Mouse (Mus musculus) cerebellum, adult 9-11 months (tissue): ENCODE results near the gene Prss53.

Experiments
- DNase-seq: peaks from one replicate; pipeline ENCODE4 v3.0.0; 2022

The Prss53 gene

DNA sequence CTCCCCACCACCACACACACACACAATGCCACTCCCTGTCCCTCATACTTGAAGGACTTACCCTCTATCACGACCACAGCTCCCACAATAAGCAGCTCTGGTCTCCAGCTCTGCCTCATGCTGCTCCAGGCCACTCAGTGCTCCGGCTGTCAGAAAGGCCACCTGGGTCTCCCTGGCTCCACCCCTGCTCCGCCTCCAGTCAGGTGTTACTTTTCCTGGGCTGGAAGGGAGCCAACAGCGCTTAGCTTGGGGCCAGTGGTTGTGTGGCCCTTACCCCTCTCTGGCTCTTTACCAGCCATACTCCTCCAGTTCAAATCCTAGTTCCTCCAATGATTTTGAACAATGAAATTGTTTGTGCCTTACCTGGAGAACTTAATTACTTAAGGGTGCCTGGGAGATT lies at the start of gene Prss53:
TSS of gene Prss53 (minus strand) at position 173 of the 400 bp plus-strand sequence.
- DNase-seq, result no peak

DNA sequence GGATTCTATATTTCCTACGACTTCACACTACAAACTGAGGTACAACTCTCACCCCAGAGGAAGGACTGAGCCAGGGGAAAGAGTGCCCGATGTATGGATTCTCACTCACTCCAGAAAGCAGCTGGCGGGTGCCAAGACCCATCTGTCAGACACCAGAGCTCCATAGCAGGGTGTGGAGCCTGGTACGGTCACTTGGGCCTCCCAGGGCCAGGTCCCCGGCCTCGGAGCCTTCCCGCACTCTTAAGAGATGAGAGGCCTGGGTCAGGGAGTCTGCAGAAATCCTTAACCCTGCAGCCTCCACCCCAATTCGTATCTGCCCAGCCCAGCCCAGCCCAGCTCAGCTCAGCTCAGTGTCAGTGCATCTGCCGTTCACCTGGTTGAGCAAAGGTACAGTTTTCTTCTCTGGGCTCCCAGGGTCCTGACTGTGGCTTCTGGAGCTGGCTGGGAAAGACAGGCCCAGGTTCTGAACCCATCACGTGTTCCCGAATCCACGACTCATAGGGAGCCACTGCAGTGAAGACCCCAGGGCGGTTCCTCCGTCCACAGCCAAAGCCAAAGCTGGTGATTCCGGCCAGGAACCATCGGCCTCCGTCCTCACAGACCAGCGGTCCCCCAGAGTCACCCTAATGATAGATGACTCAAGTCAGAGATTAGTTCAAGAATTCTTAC lies 45.6 kb upstream of the Prss53 start:
- peak; percentile 43 for DNase-seq

DNA sequence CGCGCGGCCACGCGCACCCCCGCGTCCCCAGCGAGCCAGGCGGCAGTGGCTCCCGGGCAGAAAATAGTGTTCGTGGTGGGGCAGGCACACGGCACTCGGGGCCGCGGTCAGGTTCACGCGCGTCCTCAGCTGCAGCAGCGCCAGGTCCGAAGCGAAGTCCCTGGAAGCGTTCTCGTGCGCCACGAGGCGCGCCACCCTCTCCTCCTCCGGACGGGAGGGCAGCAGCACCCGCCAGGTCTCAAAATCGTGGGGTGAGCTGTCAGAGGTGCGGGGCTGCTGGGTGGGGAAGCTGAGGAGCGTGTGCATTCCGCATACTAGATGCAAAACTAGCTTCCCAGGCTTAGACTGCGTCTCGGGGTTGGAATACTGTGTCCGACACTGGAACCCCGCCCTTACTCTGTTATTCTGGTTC lies 45.0 kb upstream of the Prss53 start:
- DNase-seq, result no peak

DNA sequence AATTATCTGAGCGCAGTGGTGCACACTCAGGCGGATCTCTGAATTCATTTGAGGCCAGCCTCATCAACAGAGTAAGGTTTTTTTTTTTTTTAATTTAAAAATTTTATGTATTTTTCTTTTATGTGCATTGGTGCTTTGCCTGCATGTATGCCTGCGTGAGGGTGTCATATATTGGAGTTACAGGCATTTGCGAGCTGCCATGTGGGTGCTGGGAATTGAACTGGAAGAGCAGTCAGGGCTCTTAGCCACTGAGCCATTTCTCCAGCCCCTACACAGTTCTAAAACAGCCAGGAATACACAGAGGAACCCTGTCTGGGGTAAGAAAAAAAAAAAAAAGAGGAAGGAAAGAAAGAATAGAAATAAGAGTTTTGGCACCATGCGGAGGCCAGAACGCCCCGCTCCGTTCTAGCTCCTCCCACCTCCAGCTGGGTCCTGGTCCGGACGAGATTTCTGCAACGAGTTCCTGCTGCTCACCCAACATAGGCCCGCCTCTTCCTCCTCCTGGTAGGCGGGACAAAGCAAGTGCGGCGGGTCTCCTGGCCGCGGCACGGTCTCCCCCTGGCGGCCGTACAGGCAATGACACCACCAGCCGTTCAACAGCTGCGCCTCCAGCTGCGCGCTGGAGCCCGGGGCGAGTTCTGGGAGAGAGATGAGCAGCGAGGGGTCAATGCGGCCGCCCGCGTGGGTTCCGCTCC lies 44.4 kb upstream of the Prss53 start:
- peak; percentile 96 for DNase-seq

DNA sequence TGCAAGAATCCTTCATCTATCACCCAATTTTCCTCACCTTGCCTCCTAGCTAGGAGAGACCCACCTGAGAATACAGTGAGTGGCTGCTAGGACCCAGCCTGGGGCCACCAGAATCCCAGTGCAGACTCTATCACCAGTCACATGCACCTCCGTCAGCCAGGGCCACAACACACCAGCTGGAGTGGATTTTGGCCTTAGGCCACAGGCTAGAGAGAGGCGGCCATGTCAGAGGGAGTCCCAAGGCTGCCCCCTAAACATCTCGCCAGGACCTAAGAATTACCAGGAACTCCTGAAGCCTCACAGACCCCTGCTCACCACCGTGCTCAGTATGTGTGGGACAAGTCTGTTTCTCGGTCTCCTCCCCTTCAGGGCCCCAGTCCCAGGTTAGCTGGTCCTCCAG lies 43.3 kb upstream of the Prss53 start:
- DNase-seq, result no peak

DNA sequence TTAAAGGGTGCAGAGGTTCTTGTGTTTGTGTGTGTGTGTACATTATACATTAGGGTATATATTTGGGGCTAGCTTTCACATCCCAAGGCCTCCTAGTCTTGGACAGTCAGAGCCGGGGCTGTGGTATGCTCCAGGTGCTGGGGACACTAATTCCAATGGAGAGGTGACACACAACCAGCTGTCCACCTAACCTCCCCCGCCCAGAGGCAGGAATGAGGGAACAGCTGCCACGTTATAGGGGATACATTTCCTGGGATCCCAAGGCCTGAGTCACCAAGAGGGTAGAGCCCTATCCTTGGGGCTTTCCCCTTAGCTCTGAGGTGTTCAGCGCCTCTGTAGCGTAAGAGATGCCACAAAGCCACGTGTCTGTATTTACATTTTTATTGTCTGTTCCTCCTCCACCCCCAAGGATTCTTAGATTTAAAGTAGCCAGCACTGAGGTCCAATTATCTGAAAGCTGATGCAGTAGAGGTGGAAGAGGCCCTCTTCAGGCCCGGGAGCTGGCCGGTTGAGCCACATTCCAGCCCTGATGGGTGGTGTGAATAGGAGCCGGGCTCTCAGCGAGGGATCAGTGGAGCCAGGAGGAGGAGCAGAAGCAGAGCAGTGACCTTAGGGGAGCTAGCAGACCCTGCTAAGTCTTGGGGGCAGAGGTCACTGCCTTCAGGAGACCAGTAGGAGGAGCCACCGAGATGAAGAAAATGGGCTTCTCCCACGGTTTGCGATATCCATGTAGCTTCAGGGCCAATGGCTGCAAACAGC lies 41.7 kb upstream of the Prss53 start:
- DNase-seq, result peak; percentile 19

DNA sequence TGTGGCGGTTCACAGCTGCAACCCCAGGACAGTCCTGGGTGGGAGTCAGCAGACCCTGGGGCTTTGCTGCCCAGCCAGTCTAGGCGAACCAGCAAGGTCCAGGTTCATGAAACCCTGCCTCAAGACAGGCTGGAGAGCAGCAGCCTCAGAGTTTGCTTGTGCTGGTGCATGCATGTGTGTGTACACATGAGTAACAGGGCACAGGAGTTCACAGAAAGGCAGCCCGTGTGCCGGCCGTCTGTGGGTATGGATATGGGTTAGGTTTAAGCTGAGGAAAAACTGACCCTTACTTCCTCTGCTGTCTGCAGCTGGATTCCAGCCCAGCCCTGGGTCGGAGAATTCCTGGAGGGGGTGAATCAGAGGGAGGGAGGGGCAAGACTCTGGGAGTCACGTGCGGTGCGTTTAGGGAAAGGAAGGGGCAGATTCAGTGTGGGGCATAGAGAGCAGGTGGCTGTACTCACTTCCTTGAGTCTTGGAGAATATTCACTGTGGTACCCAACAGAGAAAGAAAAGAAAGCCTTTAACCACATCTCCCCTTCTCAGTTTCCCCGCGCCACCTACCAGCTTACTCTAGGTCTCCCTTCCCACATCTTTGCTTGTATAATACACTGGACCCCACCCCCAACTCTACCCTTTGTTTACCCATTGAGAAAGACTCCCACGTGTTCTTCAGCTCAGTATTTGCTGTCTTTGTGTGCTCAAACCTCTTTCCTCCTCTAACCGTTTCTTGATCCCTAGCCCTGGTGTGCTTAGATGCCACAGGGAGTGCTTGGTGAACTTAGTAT lies 40.8 kb upstream of the Prss53 start:
- DNase-seq, result peak; percentile 10

DNA sequence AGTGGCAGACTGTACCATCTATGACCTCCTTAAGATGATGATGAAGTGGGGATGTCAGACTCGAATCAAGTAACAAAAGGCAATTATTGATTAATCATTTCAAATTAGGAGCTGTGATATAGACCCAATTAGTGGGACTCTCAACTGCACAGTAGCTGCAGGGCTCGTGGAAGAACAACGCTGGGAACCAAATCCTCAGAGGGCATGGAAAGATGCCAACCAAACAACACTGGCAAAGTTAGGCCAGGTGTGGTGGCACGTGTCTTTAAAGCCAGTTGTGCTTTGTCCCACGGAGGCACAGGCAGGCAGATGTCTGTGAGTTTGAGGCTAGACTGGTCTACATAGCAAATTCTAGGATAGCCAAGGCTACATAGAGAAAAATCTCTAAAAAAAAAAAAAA lies 39.9 kb upstream of the Prss53 start:
- peak; percentile 4 for DNase-seq

DNA sequence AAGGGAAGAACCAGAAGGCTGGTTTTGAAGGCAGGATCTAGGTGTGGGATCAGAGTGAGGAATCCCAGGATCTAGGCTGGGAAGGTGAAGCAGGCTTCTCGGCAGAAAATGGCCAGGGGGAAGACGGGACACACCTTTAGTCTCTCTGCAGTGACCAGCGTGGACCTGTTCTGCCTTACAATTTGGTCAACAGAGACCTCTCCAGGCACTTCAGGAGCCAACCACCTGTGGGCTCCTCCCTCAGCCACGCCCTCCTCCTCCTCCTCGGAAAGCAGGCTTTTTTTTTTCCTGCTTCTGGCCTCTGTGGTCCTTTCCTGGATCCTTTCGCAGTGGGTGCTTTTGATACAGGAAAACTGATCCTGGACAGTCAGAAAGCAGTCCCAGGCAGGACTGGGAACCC lies 39.2 kb upstream of the Prss53 start, which contains the start of gene Prss8:
TSS of gene Prss8 (minus strand) at position 182 of the 400 bp plus-strand sequence.
- peak; percentile 17 for DNase-seq

DNA sequence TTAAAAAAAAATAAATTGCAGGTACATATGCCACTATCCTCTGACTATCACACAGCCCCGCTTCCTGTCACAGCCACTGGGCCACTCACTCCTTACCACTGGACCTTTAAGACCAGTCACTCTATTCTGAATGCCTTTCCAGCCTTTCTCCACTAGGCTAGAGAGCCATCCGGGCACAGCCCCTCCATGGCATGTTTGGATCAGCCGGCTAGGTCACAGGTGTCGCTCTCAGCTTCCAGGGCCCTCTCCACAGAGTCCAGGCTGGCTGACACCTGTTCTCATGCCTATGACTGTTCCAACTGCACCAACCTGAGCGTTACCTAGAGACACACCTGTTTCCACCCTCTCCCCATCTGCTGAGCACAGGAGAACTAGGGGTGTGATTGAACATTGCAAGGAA lies 37.8 kb upstream of the Prss53 start:
- DNase-seq, result peak; percentile 48

DNA sequence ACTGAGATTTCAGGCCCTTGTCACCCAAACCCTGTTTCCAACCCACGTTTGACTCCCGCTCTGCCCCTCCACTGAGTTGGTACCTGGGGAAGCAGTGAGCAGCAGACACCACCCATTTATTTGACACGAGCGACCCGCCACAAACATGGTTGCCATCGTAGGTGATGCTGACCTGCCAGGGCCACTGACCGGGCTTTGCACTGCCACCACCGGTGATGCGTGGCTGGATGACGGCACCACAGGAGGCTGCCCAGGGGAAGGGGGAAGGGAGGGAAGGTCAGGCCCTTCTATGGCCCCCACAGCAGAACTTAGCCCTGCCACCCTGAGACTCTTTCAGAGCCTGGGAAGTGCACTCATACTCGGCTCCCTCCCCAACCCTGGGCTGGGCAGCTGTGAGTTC lies 37.0 kb upstream of the Prss53 start:
- peak; percentile 23 for DNase-seq

DNA sequence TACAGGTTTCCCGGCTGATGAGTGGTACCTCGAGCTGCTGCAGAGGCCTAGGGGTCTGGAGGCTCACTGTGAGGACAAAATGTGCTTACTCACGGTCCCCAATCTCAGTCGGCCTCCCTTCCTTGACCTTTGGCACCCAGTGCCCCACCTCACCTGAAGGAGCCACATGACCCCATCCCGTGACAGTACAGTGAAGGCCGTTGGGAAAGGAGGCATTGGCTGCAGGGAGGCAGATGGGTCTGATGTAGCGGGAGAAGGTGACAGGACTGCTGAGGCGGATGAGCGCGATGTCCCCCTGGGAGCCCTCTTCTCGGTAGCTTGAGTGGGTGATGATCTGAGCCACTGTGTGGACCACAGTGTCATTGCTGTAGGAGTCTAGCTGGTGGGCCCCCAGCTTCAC lies 36.1 kb upstream of the Prss53 start:
- no peak for DNase-seq

DNA sequence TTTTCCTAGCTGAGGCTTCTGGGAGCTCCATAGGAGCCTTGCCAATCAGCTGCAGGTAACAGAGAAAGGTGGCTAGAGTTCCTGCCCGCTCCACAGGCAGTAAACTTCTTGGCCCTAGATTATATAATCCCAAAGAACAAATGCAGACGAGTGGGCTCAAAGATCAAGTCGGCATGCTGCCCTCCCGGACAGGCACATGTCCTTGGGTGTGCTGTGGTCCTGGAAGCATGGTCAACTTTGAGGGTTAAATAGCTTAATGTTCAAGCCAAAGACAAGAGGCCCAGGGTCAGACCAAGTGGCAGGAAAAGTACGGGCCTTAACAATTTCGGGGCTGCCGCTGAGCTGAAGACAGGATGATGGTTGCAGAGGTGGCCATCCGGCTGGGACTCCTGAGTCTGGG lies 35.3 kb upstream of the Prss53 start:
- no peak for DNase-seq

DNA sequence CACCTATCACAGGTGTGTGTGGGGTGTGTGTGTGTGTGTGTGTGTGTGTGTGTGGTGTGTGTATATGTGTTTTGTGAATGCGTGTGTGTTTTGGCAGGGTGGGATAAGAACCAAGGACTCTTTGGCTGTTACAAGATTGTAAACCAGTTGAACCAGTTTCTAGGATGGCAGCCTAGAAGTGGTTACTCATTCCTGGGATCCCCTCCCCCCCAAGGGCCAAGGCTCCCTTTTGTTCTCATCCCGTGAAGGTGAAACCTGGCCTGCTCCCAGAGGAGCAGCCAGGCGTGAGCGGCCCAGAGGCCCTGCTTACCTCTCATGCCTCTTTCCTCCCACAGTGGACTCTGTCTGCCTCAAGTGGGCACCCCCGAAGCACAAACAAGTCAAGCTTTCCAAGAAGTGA lies 34.5 kb upstream of the Prss53 start:
- DNase-seq, result no peak

DNA sequence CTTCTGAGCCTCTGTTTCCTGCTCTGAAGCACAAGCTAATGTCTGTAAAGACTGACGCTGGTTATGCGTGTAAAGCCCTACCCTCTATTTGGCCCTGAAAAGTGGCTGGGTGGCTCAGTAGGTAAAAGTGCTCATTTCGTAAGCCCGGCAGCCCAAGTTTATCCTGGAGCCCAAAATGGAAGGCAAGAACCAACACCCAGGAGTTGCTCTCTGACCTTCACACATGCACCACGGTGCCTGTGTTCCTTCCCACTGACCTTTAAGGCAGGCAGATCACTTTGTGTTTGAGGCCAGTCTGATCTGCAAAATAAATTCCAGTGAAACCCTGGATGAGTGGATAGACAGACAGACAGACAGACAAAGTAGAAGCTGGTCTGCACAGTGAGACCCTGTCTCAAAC lies 32.9 kb upstream of the Prss53 start:
- no peak for DNase-seq

DNA sequence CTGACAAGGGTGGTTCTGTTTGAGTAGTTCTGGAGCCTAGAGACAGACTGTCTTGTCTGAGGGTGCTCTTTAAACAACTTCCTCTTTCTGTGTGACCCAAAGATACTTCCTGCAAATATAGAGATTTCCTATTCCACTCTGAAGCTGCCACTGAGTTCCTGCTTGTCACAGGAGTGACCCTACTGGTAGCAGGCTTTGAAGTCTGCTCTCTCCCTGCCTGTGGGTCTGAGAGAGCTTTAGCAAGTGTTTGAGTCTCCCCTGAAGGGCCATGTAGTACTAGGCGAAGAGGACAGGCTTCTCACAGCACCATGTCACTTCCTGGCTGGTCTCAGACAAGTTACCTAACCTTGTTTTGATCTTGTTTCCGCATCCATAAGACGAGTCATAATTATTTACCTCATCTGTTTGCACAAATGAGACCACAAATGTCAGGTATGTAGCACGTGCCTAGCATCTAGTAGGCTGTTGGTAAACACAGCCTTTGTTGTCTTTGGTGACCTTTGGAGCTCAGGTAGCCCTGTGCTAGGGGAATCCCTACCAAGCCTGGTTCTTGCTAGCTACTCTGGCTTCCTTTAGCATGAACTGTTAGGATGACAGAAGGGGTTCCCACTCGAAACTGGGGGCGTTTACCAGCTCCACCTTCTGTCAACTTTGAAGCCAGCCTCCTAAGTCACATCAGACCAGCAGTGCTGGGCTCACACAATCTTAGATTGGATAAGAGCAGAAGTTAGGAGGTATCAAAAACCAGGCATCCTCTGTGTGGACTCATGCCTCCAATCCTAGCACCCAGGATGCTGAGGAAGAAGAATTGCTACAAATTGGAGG lies 31.9 kb upstream of the Prss53 start:
- DNase-seq, result no peak

DNA sequence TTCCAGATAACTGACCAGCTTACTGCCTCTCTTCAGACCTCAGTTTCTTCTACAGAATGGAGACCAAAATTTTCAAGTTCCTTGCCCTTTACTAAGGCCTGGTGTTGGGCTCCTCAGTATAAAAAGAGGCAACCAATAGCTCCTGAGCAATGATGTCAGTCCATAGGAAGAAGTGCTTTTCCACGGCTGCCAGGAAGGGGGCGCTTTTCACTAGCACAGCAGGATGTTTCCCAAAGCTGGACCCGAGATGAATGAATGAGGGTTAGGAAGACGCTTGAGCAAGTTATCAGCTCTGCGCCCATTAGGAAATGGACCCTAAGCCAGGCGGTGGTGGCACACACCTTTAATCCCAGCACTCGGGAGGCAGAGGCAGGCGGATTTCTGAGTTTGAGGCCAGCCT lies 30.7 kb upstream of the Prss53 start:
- no peak for DNase-seq

DNA sequence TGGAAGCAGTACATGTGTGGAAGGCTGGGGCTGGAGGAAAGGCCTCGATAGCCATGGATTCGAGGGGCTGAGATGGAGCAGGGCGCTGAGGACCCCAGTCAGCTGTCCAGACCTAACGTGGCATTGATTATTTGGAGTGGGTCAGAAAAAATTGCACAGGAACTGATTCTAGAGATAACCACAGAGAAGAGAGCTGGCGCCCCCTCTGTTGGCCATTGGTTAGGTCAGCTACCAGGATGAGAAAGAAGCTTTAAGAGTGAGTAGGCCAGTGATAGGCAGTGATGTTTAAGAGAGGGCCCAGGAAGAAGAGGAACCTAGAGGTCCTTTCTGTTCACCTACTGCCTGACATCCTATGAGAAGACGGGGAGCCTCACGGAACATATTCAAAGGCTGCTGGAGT lies 28.5 kb upstream of the Prss53 start:
- DNase-seq, result no peak

DNA sequence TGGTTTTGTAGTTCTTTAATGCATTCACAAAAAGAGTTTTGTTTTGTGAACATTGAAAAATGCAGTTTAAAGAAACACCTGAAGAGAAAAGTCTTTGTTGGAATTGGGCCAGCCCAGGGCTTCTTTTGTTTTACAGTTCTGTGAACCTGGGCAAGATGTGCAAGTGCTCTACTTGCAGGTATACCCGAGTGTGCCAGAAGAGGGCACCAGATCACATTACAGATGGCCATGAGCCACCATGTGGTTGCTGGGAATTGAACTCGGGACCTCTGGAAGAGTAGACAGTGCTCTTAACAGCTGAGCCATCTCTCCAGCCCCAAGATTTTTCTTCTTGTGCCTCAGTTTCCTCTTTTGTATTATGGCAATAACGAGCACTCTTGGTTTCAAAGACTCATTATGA lies 27.4 kb upstream of the Prss53 start:
- DNase-seq, result peak; percentile 41

DNA sequence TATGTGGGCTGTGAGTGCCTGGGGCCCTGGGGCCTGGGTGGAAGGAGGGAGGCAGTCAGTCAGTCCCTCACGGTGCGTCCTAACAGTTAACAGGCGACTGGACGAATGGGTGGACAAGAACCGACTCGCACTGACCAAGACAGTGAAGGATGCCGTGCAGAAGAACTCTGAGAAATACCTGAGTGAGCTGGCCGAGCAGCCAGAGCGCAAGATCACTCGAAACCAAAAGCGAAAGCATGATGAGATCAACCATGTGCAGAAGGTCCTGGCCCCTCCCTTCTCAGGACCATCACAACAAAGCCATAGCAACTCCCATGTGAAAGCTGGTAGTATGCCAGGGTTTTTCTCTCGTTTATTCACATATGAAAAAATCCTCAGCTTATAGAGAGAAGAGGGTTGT lies 24.5 kb upstream of the Prss53 start:
- DNase-seq, result peak; percentile 17

DNA sequence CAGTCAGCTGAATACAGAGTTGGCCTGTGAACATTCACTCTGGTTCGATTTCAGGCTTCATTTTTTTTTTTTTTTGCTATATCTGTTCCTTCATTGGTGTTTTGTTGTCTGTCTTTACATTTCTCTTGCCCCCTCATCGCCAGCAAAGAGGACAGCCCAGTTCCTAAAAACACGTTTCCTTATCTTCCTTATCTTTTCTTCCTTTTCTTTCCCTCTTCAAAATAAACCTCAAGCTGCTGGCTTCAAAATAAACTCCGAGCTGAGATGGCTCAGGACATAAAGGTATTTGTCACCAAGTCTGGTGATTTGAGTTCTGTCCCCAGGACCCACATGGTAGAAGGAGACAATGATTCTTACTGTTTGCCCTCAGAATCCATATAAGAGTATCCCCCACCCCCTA lies 22.2 kb upstream of the Prss53 start:
- no peak for DNase-seq

DNA sequence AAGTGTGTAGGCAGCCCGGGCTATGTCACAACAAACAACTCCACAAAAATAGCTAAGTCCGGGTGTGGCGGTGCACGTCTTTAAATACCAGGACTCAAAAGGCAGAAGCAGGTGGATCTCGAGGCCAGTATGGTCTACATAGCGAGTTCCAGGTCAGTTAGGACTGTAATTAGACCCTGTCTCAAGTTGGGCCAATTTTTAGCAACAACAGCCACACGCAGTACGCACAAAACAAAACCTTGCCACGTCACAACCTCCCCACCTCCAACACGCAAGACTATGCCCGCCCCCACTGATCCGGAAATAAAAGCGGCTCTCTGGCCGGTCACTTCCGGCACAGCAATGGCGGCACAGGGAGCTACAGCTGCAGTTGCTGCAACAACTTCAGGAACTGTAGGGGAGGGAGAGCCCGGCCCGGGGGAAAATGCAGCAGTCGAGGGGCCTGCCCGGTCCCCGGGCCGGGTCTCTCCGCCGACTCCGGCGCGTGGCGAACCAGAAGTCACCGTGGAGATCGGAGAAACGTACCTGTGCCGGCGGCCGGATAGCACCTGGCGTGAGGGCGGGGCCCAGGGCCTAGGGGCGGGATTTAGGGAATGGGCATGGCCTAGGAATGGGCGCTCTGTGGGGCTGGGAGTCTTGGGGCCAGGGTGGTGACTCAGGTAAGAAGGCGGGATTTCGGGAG lies 21.6 kb upstream of the Prss53 start, which contains the start of gene Kat8:
TSS of gene Kat8 (plus strand) at position 327 of the 682 bp plus-strand sequence.
- DNase-seq, result peak; percentile 90
